Mouse (Mus musculus) heart, embryonic 13.5 days (tissue): ENCODE data around the gene Epb41l4b. TPM values are rescaled to one million over a fixed set of nuclear protein-coding genes. Genes with fewer than 3 reads are reported as not detected.

ENCODE experiments used
- ATAC-seq: fragments of 200-750 bp; cut with Nextera tagmentation; 2 replicates; pipeline ENCODE4 v1.8.0; 2017; ENCODE audit warnings: moderate TSS enrichment; ENCODE audit not compliant: insufficient number of reproducible peaks, low FRiP score, low TSS enrichment; ENCODE audit errors: extremely low read depth
- H3K27ac ChIP-seq: fragments of 300-500 bp; sonication (generic); replicated peaks from 2 replicates; pipeline ENCODE4 v1.5.1; 2015; ENCODE audit warnings: moderate library complexity, mild to moderate bottlenecking, inconsistent platforms
- H3K27me3 ChIP-seq: fragments of 300-500 bp; sonication (generic); replicated peaks from 2 replicates; pipeline ENCODE4 v1.6.1; 2015; ENCODE audit warnings: mild to moderate bottlenecking, inconsistent platforms
- H3K36me3 ChIP-seq: fragments of 300-500 bp; sonication (generic); 2 replicates; pipeline ENCODE4 v1.6.1; 2015; ENCODE audit warnings: mild to moderate bottlenecking, inconsistent platforms
- H3K4me1 ChIP-seq: fragments of 300-500 bp; sonication (generic); 2 replicates; pipeline ENCODE4 v1.6.1; 2015; ENCODE audit warnings: inconsistent platforms
- H3K4me2 ChIP-seq: fragments of 300-500 bp; sonication (generic); 2 replicates; pipeline ENCODE4 v1.6.1; 2015; ENCODE audit warnings: inconsistent platforms, mild to moderate bottlenecking, moderate library complexity
- H3K4me3 ChIP-seq: fragments of 300-500 bp; sonication (generic); 2 replicates; pipeline ENCODE4 v1.5.1; 2015; ENCODE audit warnings: moderate library complexity, mild to moderate bottlenecking, inconsistent platforms
- H3K9ac ChIP-seq: fragments of 300-500 bp; sonication (generic); 2 replicates; pipeline ENCODE4 v1.6.1; 2015; ENCODE audit warnings: inconsistent platforms, mild to moderate bottlenecking, moderate library complexity
- H3K9me3 ChIP-seq: fragments of 300-500 bp; sonication (generic); 2 replicates; pipeline ENCODE4 v1.6.1; 2016; ENCODE audit warnings: inconsistent platforms
- WGBS: fragments of 180-500 bp; shearing (Covaris S2); methylation state at CpG from one replicate; pipeline ENCODE4 v1.1.7; 2015; ENCODE audit warnings: mixed read lengths; 5-methylcytosine and 5-hydroxymethylcytosine counted together
- polyA plus RNA-seq: library from polyadenylated mRNA; unstranded; fragments of >200 nt; fragmentation: Nextera tagmentation; extraction: Ambion mirVana; gene quantifications from 2 replicates; pipeline ENCODE4 v1.2.1, GENCODE M21; 2015

Epb41l4b gene
- polyA plus RNA-seq, 1 experiment from 2014 or later: 0.64 TPM

GRCm38 (mm10) chr4:57081463-57081862 is 61.8 kb downstream of the Epb41l4b start:
- peaks cover 16% of the 10 kb centered on the region for H3K27me3 ChIP-seq
- H3K4me3 ChIP-seq: no peak overlapping the region
- WGBS: 71% methylated on average over 7 of the region's 7 CpGs
- ATAC-seq: no peak
- no peak overlapping the region for H3K4me2 ChIP-seq
- peaks cover 15% of the 10 kb centered on the region for H3K4me1 ChIP-seq
- no peaks in the 10 kb centered on the region for H3K36me3 ChIP-seq
- no peak overlapping the region for H3K9ac ChIP-seq
- H3K27ac ChIP-seq: no peak overlapping the region
- no peaks in the 10 kb centered on the region for H3K9me3 ChIP-seq

DNA sequence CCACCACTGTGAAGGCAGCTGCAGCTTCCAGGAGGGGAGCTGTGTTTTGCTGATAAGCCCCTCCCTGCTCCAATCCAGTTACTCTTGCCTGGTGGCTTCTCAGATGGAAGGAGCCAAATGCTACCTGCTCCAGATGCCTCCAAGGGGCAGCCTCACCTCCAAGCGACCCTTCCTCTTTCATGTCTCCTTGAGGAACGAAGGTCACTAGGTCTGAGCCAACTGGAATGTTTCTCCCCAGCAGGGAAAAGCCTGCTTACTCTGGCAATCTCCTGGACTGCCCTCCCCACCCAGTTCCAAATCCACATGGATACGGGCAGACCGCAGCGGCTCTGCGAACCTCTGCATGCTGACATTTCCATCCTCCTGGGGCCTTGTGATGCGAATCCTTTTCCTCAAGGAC is 69.4 kb downstream of the Epb41l4b start:
- no peaks in the 10 kb centered on the region for H3K9me3 ChIP-seq
- no peak overlapping the region for H3K9ac ChIP-seq
- 65% methylated on average over 7 of the region's 7 CpGs for WGBS
- H3K27ac ChIP-seq: no peak overlapping the region
- peaks cover 2% of the 10 kb centered on the region; the same call in 1 of the 2 replicates for H3K27me3 ChIP-seq
- no peak for ATAC-seq
- H3K4me3 ChIP-seq: no peak overlapping the region
- no peaks in the 10 kb centered on the region for H3K36me3 ChIP-seq
- H3K4me1 ChIP-seq: no peaks in the 10 kb centered on the region
- no peak overlapping the region for H3K4me2 ChIP-seq

DNA sequence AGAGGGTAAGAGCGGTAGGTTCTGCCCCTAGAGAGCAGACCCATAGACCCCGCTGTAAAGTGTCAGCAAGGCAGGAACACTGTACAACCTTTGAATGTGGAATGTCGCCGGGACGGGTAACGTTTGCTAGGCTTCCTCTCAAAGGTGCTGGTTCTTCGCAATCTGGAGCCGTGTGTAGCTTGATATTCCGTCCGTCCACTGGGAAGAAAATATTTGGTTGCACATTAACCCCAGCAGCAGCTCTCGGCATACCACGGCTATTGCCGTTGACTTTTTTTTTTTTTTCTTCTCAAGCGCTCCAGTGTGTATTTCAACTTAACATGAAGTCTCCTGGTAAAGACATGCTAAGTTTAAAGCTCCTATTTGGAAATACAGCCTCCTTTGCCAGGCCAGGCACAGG is 70.1 kb downstream of the Epb41l4b start:
- H3K27me3 ChIP-seq: peaks cover 6% of the 10 kb centered on the region; the same call in 1 of the 2 replicates
- no peaks in the 10 kb centered on the region for H3K9me3 ChIP-seq
- 83% methylated on average over 14 of the region's 14 CpGs for WGBS
- no peak for ATAC-seq
- H3K9ac ChIP-seq: no peak overlapping the region
- H3K27ac ChIP-seq: no peak overlapping the region
- H3K4me2 ChIP-seq: no peak overlapping the region
- no peak overlapping the region for H3K4me3 ChIP-seq
- H3K36me3 ChIP-seq: no peaks in the 10 kb centered on the region
- H3K4me1 ChIP-seq: no peaks in the 10 kb centered on the region

DNA sequence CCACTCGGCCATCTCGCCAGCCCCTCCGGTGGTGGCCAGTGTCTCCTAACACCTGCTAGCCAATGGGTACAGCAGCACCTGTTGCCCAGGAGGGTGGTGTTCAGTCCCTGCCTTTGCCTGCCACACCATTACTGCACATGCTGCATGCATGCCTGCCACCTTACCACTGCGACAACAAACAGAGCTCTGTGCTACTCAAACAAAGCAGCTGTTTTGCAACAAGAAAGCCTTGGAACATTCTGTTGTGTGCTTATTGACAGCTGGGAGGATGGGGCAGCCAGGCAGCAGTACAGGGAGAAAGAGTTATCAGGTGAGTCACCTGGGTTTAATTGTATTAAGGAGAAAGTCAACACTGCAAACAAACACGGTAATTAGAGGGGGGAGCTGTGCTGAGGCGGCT is 72.6 kb downstream of the Epb41l4b start:
- Histone ChIP-seq H3K4me1 (peaks cover 5% of the 10 kb centered on the region; the same call in 1 of the 2 replicates), H3K9ac (no peak overlapping the region), H3K9me3 (no peaks in the 10 kb centered on the region), H3K36me3 (no peaks in the 10 kb centered on the region), H3K27me3 (peaks cover 6% of the 10 kb centered on the region; the same call in 1 of the 2 replicates), H3K4me2 (no peak overlapping the region), H3K27ac (no peak overlapping the region), H3K4me3 (no peak overlapping the region)
- ATAC-seq: no peak
- WGBS: 72% methylated on average over 6 of the region's 6 CpGs

- WGBS: 74% methylated on average over 7 of the region's 7 CpGs
- H3K4me3 ChIP-seq: no peak overlapping the region
- H3K9me3 ChIP-seq: no peaks in the 10 kb centered on the region
- H3K4me2 ChIP-seq: no peak overlapping the region
- no peak for ATAC-seq
- H3K4me1 ChIP-seq: peaks cover 12% of the 10 kb centered on the region
- H3K9ac ChIP-seq: no peak overlapping the region
- H3K27ac ChIP-seq: no peak overlapping the region
- H3K27me3 ChIP-seq: peaks cover 6% of the 10 kb centered on the region
- no peaks in the 10 kb centered on the region for H3K36me3 ChIP-seq
Measured at GRCm38 (mm10) chr4:57068397-57068796, 74.8 kb downstream of the Epb41l4b start.

DNA sequence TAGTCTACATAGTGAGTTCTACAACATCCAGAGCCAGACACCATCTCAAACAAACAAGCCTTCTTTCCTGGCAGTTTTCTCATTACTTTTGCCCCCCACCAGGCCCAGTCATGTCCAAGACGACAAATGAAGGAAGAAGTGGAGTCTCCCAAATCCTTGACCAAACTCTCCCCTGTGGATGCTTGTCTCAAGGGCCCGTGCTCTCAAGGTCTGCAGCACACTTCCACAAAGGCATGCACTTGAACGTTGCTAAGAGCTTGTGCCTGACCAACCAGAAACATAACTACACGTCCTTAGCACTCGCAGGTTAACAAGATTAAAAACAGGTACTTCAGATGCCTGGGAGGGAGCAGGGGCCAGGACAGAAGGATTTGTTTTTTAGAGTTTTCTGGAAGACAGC is 75.4 kb downstream of the Epb41l4b start:
- Histone ChIP-seq H3K4me1 (peaks cover 12% of the 10 kb centered on the region), H3K9ac (no peak overlapping the region), H3K4me3 (no peak overlapping the region), H3K27me3 (peaks cover 6% of the 10 kb centered on the region; the same call in 1 of the 2 replicates), H3K36me3 (no peaks in the 10 kb centered on the region), H3K27ac (no peak overlapping the region), H3K9me3 (no peaks in the 10 kb centered on the region), H3K4me2 (no peak overlapping the region)
- 45% methylated on average over 5 of the region's 5 CpGs for WGBS
- ATAC-seq: no peak

GRCm38 (mm10) chr4:57066936-57067335 is 76.3 kb downstream of the Epb41l4b start:
- whole genome bisulfite sequencing: 48% methylated on average over 2 of the region's 2 CpGs
- no peak overlapping the region for H3K4me3 ChIP-seq
- H3K4me1 ChIP-seq: peaks cover 12% of the 10 kb centered on the region

GRCm38 (mm10) chr4:57065273-57065672 is 78.0 kb downstream of the Epb41l4b start:
- no peaks in the 10 kb centered on the region for H3K36me3 ChIP-seq
- H3K9ac ChIP-seq: no peak overlapping the region
- no peak for ATAC-seq
- H3K4me2 ChIP-seq: no peak overlapping the region
- no peak overlapping the region for H3K4me3 ChIP-seq
- H3K27me3 ChIP-seq: peaks cover 4% of the 10 kb centered on the region; the same call in 1 of the 2 replicates
- H3K4me1 ChIP-seq: peaks cover 12% of the 10 kb centered on the region
- 35% methylated on average over 4 of the region's 4 CpGs for WGBS
- no peak overlapping the region for H3K27ac ChIP-seq
- H3K9me3 ChIP-seq: no peaks in the 10 kb centered on the region

More at GRCm38 (mm10) chr4:57066936-57067335, 76.3 kb downstream of the Epb41l4b start:
- Histone ChIP-seq H3K27ac (no peak overlapping the region), H3K9ac (no peak overlapping the region), H3K9me3 (no peaks in the 10 kb centered on the region), H3K4me2 (no peak overlapping the region), H3K36me3 (no peaks in the 10 kb centered on the region), H3K27me3 (peaks cover 4% of the 10 kb centered on the region; the same call in 1 of the 2 replicates)
- no peak for ATAC-seq

DNA sequence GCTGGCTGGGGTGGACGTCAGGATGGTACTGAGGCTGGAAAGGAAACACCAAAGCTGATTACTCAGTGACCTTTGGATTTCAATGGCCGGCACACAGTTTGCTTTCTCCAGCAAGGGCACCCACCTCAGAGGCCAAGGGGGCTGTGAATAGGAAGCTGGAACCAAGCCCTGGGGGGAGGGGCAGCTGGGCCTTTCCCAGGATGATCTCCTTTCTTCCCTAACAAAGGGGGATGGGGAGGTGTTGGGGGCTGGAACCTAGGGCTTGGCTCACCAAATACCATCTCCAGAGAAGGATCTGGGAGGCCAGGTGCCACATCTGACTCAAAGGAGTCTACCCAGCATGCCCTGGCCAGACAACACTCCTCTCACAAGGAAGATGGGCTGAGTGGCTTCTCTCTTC is 78.4 kb downstream of the Epb41l4b start:
- no peak for ATAC-seq
- WGBS: 11% methylated on average over 2 of the region's 2 CpGs
- Histone ChIP-seq H3K36me3 (no peaks in the 10 kb centered on the region), H3K4me3 (no peak overlapping the region), H3K4me1 (peaks cover 12% of the 10 kb centered on the region), H3K27ac (no peak overlapping the region), H3K4me2 (no peak overlapping the region), H3K9ac (no peak overlapping the region), H3K27me3 (peaks cover 4% of the 10 kb centered on the region; the same call in 1 of the 2 replicates), H3K9me3 (no peaks in the 10 kb centered on the region)

GRCm38 (mm10) chr4:57060319-57060831 is 82.9 kb downstream of the Epb41l4b start:
- Histone ChIP-seq H3K27me3 (no peaks in the 10 kb centered on the region; the same call in 1 of the 2 replicates), H3K36me3 (no peaks in the 10 kb centered on the region), H3K4me1 (peaks cover 19% of the 10 kb centered on the region), H3K9me3 (no peaks in the 10 kb centered on the region), H3K27ac (no peak overlapping the region), H3K4me2 (no peak overlapping the region), H3K9ac (no peak overlapping the region), H3K4me3 (no peak overlapping the region)
- no peak for ATAC-seq
- 67% methylated on average over 15 of the region's 15 CpGs for WGBS

DNA sequence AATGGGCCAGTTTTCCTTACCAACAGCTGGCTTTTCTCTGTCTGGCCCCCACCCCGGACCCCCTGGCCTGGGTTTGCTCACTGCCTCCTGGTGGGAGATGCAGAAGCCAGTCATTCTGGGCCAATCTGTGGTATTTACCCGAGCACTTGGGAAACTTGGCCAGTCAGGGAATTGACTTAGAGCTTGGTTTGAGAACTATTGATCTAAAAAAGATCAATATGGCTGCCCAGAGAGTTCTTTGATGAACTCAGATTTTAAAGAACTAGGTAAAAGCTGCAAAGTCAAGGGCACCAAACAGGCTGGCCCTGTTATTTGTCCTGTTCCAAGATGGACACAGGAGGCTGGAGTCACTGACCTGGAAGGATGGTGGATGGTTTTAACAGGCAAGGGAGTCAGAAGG is 84.6 kb downstream of the Epb41l4b start:
- no peak overlapping the region for H3K9ac ChIP-seq
- no peak overlapping the region for H3K4me3 ChIP-seq
- no peak overlapping the region for H3K27ac ChIP-seq
- WGBS: 79% methylated on average over 2 of the region's 2 CpGs
- no peaks in the 10 kb centered on the region for H3K9me3 ChIP-seq
- H3K4me1 ChIP-seq: peaks cover 15% of the 10 kb centered on the region
- H3K4me2 ChIP-seq: no peak overlapping the region
- H3K36me3 ChIP-seq: no peaks in the 10 kb centered on the region
- no peak for ATAC-seq
- H3K27me3 ChIP-seq: no peaks in the 10 kb centered on the region

DNA sequence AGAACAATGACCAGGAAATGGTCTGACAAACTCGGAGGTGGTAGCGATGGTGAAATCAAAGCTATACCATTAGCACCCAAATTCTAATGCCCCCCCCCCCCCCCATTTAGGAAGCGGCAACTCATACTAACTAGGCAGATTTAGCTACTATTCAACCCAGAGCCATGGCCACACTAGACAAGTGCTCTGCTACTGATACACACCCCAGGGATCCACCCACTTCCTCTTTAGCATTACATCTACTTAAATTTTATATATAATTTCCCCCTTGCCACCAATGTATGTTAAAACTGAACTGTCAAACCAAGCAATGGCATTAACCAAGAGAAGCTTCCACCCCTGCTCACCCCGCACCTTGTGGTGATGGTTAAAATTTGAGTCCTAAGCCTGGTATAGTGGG is 85.6 kb downstream of the Epb41l4b start:
- H3K9me3 ChIP-seq: no peaks in the 10 kb centered on the region
- WGBS: 91% methylated on average over 4 of the region's 4 CpGs
- H3K4me2 ChIP-seq: no peak overlapping the region
- peaks cover 15% of the 10 kb centered on the region for H3K4me1 ChIP-seq
- H3K27ac ChIP-seq: no peak overlapping the region
- ATAC-seq: no peak
- H3K27me3 ChIP-seq: no peaks in the 10 kb centered on the region
- no peaks in the 10 kb centered on the region for H3K36me3 ChIP-seq
- no peak overlapping the region for H3K4me3 ChIP-seq
- H3K9ac ChIP-seq: no peak overlapping the region
